7 mouse cellular contexts compared by ENCODE assay signal in the genomic region with DNA sequence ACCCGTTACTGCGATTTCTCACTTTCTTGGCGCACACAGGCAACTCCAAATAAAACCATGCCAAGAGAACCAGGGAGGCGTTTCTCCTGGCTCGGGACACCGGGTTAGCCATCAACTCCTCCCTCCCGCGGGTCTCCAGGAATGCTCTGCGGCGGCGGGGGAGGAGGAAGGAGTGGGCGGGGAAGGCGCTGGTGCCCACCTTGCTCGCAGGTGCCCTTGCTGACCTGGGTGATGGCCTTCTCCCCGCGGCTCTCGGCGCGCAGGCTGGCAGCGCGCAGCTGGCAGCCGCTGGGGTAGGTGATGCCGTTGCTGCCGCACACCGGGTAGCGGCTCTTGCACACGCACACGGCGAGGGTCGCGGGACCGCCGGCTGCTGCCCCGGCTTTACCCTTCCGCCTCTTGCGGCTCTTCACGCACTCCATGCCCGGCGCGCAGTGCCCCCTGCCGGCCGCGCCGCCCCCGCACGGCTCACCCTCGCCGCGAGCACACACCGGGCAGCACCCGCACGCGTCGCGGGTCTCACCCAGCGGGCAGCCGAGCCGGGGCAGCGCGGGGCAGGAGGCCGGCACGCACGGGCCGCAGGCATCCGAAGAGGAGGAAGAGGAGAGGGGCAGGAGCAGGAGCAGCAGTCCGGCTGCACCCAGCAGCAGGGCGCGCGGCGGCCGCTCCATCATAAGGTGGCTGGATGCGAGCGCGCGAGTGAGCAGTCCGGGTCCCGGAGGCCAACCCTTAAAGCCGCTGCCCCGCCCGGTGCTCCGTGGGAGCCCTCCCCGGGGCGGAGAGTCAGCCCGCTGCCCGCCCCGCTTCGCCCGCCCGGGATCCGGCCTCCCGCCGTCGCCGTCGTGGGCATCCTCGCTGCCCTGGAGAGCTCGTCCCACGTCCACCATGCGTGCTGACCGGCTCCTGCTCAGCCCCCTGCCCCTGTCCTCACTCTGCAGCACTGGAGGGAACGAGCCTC. TPM values are rescaled to one million over a fixed set of nuclear protein-coding genes. Genes with fewer than 3 reads are reported as not detected.
DNase-seq lines count a peak whose midpoint lies in the region; ATAC-seq and TF ChIP-seq lines count a peak whose summit lies in the region.

Igfbp7 (minus strand) TSS at position 701 of the 958 bp plus-strand sequence.

- peak; percentile 93 for ATAC-seq in embryonic facial prominence, embryonic 11.5 days (replicated peaks; ENCODE audit: insufficient number of reproducible peaks, low FRiP score, low TSS enrichment, low read depth)
- peak; percentile 79 for ATAC-seq in intestine, postnatal 0 days

- no peaks in the 10 kb centered on the region for H3K36me3 ChIP-seq in embryonic facial prominence, embryonic 11.5 days (replicated peaks; ENCODE audit: control insufficient read depth, insufficient read depth, low read depth, low read length)
- no peaks in the 10 kb centered on the region for H3K36me3 ChIP-seq in intestine, postnatal 0 days (ENCODE audit: control insufficient read depth, insufficient read depth)
- no peaks in the 10 kb centered on the region for H3K36me3 ChIP-seq in midbrain, embryonic 10.5 days

- H3K9me3 ChIP-seq in embryonic facial prominence, embryonic 11.5 days (replicated peaks; ENCODE audit: control insufficient read depth, low read length) = no peaks in the 10 kb centered on the region; the same call in 1 of the 2 replicates
- H3K9me3 ChIP-seq in intestine, postnatal 0 days (ENCODE audit: control insufficient read depth) = no peaks in the 10 kb centered on the region
- H3K9me3 ChIP-seq in midbrain, embryonic 10.5 days (replicated peaks) = no peaks in the 10 kb centered on the region

- H3K4me2 ChIP-seq in embryonic facial prominence, embryonic 11.5 days (ENCODE audit: low read depth, low read length) = peak within 1 kb of the TSS; percentile 98
- peak within 1 kb of the TSS; percentile 66 for H3K4me2 ChIP-seq in intestine, postnatal 0 days (replicated peaks; ENCODE audit: low read depth)

- WGBS in embryonic facial prominence, embryonic 11.5 days = 6% methylated on average over 77 of the region's 101 CpGs
- 6% methylated on average over 93 of the region's 101 CpGs for WGBS in intestine, postnatal 0 days
- WGBS in midbrain, embryonic 10.5 days = 4% methylated on average over 101 of the region's 101 CpGs

- H3K27ac ChIP-seq in embryonic facial prominence, embryonic 11.5 days (replicated peaks; ENCODE audit: low read depth, low read length) = no peak within 1 kb of the TSS
- H3K27ac ChIP-seq in intestine, postnatal 0 days (ENCODE audit: low read depth, low read length) = peak within 1 kb of the TSS; percentile 10; the same call in 1 of the 2 replicates
- H3K27ac ChIP-seq in midbrain, embryonic 10.5 days (replicated peaks) = peak within 1 kb of the TSS; percentile 67

- peaks cover 8% of the 10 kb centered on the region; the same call in 1 of the 2 replicates for H3K27me3 ChIP-seq in embryonic facial prominence, embryonic 11.5 days (ENCODE audit: control insufficient read depth, insufficient read depth, low read length)
- peaks cover 13% of the 10 kb centered on the region; the same call in 1 of the 2 replicates for H3K27me3 ChIP-seq in intestine, postnatal 0 days (replicated peaks; ENCODE audit: control insufficient read depth, insufficient read depth, low read length)
- peaks cover 55% of the 10 kb centered on the region for H3K27me3 ChIP-seq in midbrain, embryonic 10.5 days (ENCODE audit: low read depth, poor library complexity, severe bottlenecking)

- no peaks in the 10 kb centered on the region for H3K4me1 ChIP-seq in embryonic facial prominence, embryonic 11.5 days (ENCODE audit: control insufficient read depth, insufficient read depth, low read length)
- no peaks in the 10 kb centered on the region for H3K4me1 ChIP-seq in intestine, postnatal 0 days (replicated peaks; ENCODE audit: control insufficient read depth, insufficient read depth, low read length)
- H3K4me1 ChIP-seq in midbrain, embryonic 10.5 days = peaks cover 11% of the 10 kb centered on the region

- peak within 1 kb of the TSS; percentile 55 for H3K9ac ChIP-seq in embryonic facial prominence, embryonic 11.5 days (replicated peaks; ENCODE audit: low read length)
- H3K9ac ChIP-seq in intestine, postnatal 0 days (ENCODE audit: low read depth, low read length) = peak within 1 kb of the TSS; percentile 48

- peak within 1 kb of the TSS; percentile 61 for H3K4me3 ChIP-seq in embryonic facial prominence, embryonic 11.5 days (ENCODE audit: low read depth, low read length)
- H3K4me3 ChIP-seq in intestine, postnatal 0 days (ENCODE audit: low read depth, low read length) = peak within 1 kb of the TSS; percentile 52
- H3K4me3 ChIP-seq in midbrain, embryonic 10.5 days = peak within 1 kb of the TSS; percentile 67

- intact Hi-C loops in left cerebral cortex, postnatal 4 days (cut with DNase I) = no loop called here

- DNase-seq in adrenal gland, adult 2 months = peak; percentile 92
- peak; percentile 78 for DNase-seq in embryonic facial prominence, embryonic 11.5 days (ENCODE audit: low spot score)
- peak; percentile 99 for DNase-seq in heart, adult 11 months
- peak; percentile 62 for DNase-seq in left cerebral cortex, postnatal 4 days
- peak; percentile 74 for DNase-seq in midbrain, embryonic 10.5 days (ENCODE audit: low spot score)
- peak; percentile 40 for DNase-seq in skeletal muscle tissue, adult 2 months (ENCODE audit: low read depth, low spot score)

- TF ChIP-seq CTCF in intestine, postnatal 0 days (IDR thresholded peaks at IDR 0.05; ENCODE audit: low read depth) = peak; percentile 82

RNA-seq across cellular contexts. Expression of gene Igfbp7, which starts in this region (rescaled TPM):
- 100 to 1,000 TPM; 651 to 852 TPM for total RNA-seq in adrenal gland, adult 2 months (2021)
- 5,575 and 9,689 TPM in 2 replicates for polyA plus RNA-seq in adrenal gland, adult 2 months (2012; rRNA removed)
- 12.2 and 20.0 TPM in 2 replicates for polyA plus RNA-seq in embryonic facial prominence, embryonic 11.5 days (2014; fragmentation: Nextera tagmentation; extraction: Ambion mirVana)
- polyA plus RNA-seq in intestine, postnatal 0 days (2015; fragmentation: Nextera tagmentation; extraction: Ambion mirVana) = 255 and 258 TPM in 2 replicates
- total RNA-seq in left cerebral cortex, postnatal 4 days (2021) = 10 to 100 TPM; 35.5 to 40.3 TPM
- polyA plus RNA-seq in midbrain, embryonic 10.5 days (2016; fragmentation: Nextera tagmentation; extraction: Ambion mirVana) = 10.4 and 16.3 TPM in 2 replicates

Comparison
In these comparisons a context has a peak if more than half of its experiments do, and no peak if none do; other contexts are left out.
1. RNA of gene Igfbp7 (total RNA-seq): 651 to 852 TPM in adrenal gland, adult 2 months; 35.5 to 40.3 TPM in left cerebral cortex, postnatal 4 days; every median in the first group is over 10 times any median in the second.
2. RNA of gene Igfbp7 (polyA plus RNA-seq): 5,575 to 9,689 TPM in adrenal gland, adult 2 months; 255 to 258 TPM in intestine, postnatal 0 days, 12.2 to 20.0 TPM in embryonic facial prominence, embryonic 11.5 days and 10.4 to 16.3 TPM in midbrain, embryonic 10.5 days; every median in the first group is over 10 times any median in the second.
3. DNase-seq: peak in every context shown above with its lines; median percentile 99 in heart, adult 11 months; 92 in adrenal gland, adult 2 months; 78 in embryonic facial prominence, embryonic 11.5 days; 74 in midbrain, embryonic 10.5 days; 62 in left cerebral cortex, postnatal 4 days; 40 in skeletal muscle tissue, adult 2 months.
4. Peak in every context shown above with its lines, with median percentiles within 50 percentile points of each other: H3K4me3 ChIP-seq.